Mouse (Mus musculus) forebrain, embryonic 15.5 days (tissue): ENCODE results near the gene Zbtb1. TPM values are rescaled to one million over a fixed set of nuclear protein-coding genes. Genes with fewer than 3 reads are reported as not detected.
"Not testable (repeated sequence)": the region's sequence is repeated elsewhere in the genome, so short reads cannot be mapped to it uniquely, and the experiment has no call there.

Source experiments
- ATAC-seq: fragments of 200-750 bp; cut with Nextera tagmentation; replicated peaks from 2 replicates; pipeline ENCODE4 v1.8.0; 2017; ENCODE audit warnings: mild to moderate bottlenecking, moderate TSS enrichment, moderate library complexity
- H3K27ac ChIP-seq: fragments of 300-500 bp; sonication (generic); replicated peaks from 2 replicates; pipeline ENCODE4 v1.5.1; 2015; ENCODE audit warnings: mild to moderate bottlenecking, inconsistent platforms
- H3K27me3 ChIP-seq: fragments of 300-500 bp; sonication (generic); 2 replicates; pipeline ENCODE4 v1.6.1; 2015; ENCODE audit warnings: inconsistent platforms
- H3K36me3 ChIP-seq: fragments of 300-500 bp; sonication (generic); 2 replicates; pipeline ENCODE4 v1.6.1; 2015; ENCODE audit warnings: mild to moderate bottlenecking, inconsistent platforms
- H3K4me1 ChIP-seq: fragments of 300-500 bp; sonication (generic); 2 replicates; pipeline ENCODE4 v1.6.1; 2015; ENCODE audit warnings: inconsistent platforms
- H3K4me2 ChIP-seq: fragments of 300-500 bp; sonication (generic); replicated peaks from 2 replicates; pipeline ENCODE4 v1.6.1; 2015; ENCODE audit warnings: mild to moderate bottlenecking, inconsistent platforms
- H3K4me3 ChIP-seq: fragments of 300-500 bp; sonication (generic); 2 replicates; pipeline ENCODE4 v1.5.1; 2015; ENCODE audit warnings: mild to moderate bottlenecking, inconsistent platforms
- H3K9ac ChIP-seq: fragments of 300-500 bp; sonication (generic); replicated peaks from 2 replicates; pipeline ENCODE4 v1.6.1; 2015; ENCODE audit warnings: mild to moderate bottlenecking, inconsistent platforms
- H3K9me3 ChIP-seq: fragments of 300-500 bp; sonication (generic); 2 replicates; pipeline ENCODE4 v1.6.1; 2016; ENCODE audit warnings: inconsistent platforms
- WGBS: fragments of 180-500 bp; shearing (Covaris S2); methylation state at CpG from one replicate; pipeline ENCODE4 v1.1.7; 2015; ENCODE audit warnings: mixed read lengths; 5-methylcytosine and 5-hydroxymethylcytosine counted together
- polyA plus RNA-seq: library from polyadenylated mRNA; unstranded; fragments of >200 nt; fragmentation: Nextera tagmentation; extraction: Ambion mirVana; gene quantifications from 2 replicates; pipeline ENCODE4 v1.2.1, GENCODE M21; 2015

Gene Zbtb1
- polyA plus RNA-seq, 1 experiment from 2014 or later: 4.5 TPM

DNA sequence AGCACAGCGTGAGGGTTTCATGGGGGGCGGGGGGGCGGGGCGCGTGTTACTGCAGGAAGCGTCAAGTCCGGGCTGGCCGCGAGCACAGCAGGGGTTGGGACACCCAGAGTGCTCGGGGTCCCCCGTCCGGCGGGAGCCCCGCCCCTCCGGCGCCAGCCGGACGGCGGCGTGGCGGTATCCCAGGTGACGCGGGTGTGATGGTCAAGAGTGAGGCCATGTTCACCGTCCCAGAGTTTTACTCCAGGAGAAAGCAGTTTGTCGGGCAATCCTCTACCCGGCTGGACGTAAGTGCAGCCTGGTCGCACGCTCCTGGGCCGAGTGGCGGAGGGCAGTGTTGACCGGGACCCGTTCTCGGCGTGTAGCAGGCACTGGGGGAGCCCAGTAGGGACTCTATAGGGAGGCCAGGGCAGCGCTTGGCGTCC is 47.4 kb downstream of the Zbtb1 start, which contains the start of gene Ppp1r36:
Gene Ppp1r36 (plus strand): TSS at position 106 of the 422 bp plus-strand sequence.
- H3K27me3 ChIP-seq: no peaks in the 10 kb centered on the region
- no peaks in the 10 kb centered on the region for H3K9me3 ChIP-seq
- no peak for ATAC-seq
- H3K9ac ChIP-seq: 0 out of 2 replicates have a peak within 1 kb of the TSS, but pooled peaks have one; percentile 27
- peak within 1 kb of the TSS; percentile 35 for H3K4me3 ChIP-seq
- peaks cover 4% of the 10 kb centered on the region; the same call in 1 of the 2 replicates for H3K4me1 ChIP-seq
- H3K36me3 ChIP-seq: no peaks in the 10 kb centered on the region
- peak within 1 kb of the TSS; percentile 62 for H3K4me2 ChIP-seq
- H3K27ac ChIP-seq: no peak within 1 kb of the TSS
- 1% methylated on average over 37 of the region's 37 CpGs for WGBS

DNA sequence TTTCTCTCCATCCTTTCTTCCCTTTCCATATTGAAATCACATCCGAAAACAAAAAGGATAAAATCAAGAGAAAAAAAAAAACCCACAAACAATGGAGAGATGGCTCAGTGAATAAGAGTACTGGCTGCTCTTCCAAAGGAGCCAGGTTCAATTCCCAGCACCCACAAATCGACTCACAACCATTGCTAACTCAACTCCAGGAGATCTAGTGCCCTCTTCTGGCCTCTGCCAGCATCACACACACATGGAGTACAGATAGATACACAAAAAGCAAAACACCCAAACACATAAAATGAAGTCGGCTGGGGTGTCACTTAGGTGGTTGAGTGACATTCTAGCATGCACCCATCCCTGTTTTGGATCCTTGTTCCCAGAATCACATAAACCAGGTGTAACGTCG is 48.3 kb downstream of the Zbtb1 start:
- Histone ChIP-seq H3K9ac (no peak overlapping the region), H3K27me3 (no peaks in the 10 kb centered on the region), H3K4me3 (no peak overlapping the region), H3K4me1 (peaks cover 4% of the 10 kb centered on the region; the same call in 1 of the 2 replicates), H3K4me2 (no peak overlapping the region), H3K27ac (no peak overlapping the region), H3K9me3 (no peaks in the 10 kb centered on the region), H3K36me3 (no peaks in the 10 kb centered on the region)
- ATAC-seq: no peak
- 91% methylated on average over 5 of the region's 5 CpGs for WGBS

DNA sequence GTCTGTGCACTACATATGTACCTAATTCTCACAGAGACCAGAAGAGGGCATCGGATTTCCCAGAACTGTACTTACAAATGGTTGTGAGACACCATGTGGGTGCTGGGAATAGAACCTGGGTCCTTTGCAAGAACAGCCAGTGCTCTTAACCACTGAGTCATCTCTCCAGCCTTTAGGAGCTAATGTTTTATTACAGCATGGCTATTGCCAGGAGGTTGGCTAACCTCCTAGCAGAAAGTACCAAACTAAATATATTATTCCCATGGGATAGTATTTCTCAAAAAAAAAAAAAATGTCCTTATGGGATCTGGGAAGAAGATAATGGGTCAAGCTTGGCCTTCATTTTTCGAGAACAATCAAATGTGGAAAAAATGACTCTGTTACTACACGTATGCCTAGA is 55.2 kb downstream of the Zbtb1 start:
- ATAC-seq: no peak
- Histone ChIP-seq H3K4me1 (no peaks in the 10 kb centered on the region), H3K4me2 (no peak overlapping the region), H3K27ac (no peak overlapping the region), H3K4me3 (no peak overlapping the region), H3K36me3 (no peaks in the 10 kb centered on the region), H3K9ac (no peak overlapping the region), H3K9me3 (no peaks in the 10 kb centered on the region), H3K27me3 (no peaks in the 10 kb centered on the region)
- WGBS: 93% methylated on average over 3 of the region's 3 CpGs

DNA sequence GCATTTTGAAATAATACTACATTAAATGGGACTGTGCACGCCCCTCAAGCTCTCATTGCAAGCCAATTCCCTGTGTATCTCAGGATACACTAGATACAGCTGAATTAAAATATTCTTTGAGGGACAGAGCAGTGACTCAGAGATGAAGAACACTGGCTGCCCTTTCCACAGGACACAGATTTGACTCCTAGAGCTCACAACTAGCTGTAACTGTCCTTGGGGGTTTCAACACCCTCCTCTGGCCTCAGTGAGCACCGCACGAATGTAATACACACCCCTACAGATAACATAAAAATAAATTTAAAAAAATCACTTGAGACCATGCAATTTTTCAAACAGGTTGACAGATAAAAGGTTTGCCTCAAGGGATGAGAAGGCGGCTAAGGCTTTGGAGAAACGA is 57.5 kb downstream of the Zbtb1 start:
- Histone ChIP-seq H3K36me3 (no peaks in the 10 kb centered on the region), H3K4me3 (no peak overlapping the region), H3K9ac (no peak overlapping the region), H3K9me3 (no peaks in the 10 kb centered on the region), H3K4me2 (no peak overlapping the region), H3K27ac (no peak overlapping the region), H3K27me3 (no peaks in the 10 kb centered on the region), H3K4me1 (no peaks in the 10 kb centered on the region)
- WGBS: 65% methylated on average over 5 of the region's 5 CpGs
- no peak for ATAC-seq

DNA sequence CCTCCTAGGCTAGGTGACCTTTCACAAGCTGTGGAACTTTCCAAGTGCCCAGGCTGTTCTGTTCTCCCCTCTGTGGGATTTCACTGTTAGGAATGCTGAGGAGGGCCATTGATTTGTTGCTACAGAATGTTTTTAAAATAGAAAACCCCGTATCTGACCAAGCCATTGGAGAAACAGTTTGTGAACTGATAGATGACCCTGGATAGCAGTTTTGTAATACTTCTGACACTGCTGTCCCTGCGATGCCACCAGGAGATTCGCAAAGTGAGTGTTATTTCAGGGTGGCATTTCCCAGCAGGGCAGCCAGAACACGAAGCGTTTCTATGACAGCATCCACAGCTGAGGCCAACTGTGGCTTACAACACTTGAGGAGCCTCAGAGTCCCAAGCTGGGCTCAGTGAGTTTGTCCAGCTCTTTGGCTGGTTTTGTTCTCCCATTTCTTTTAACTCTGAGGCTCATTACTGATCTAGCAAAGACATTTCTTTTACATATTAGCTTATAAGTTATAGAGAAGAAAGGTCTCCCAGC is 60.9 kb downstream of the Zbtb1 start:
- Histone ChIP-seq H3K27ac (no peak overlapping the region), H3K9me3 (no peaks in the 10 kb centered on the region), H3K9ac (no peak overlapping the region), H3K4me1 (peaks cover 4% of the 10 kb centered on the region; the same call in 1 of the 2 replicates), H3K4me3 (no peak overlapping the region), H3K4me2 (no peak overlapping the region), H3K36me3 (no peaks in the 10 kb centered on the region), H3K27me3 (peaks cover 9% of the 10 kb centered on the region; the same call in 1 of the 2 replicates)
- ATAC-seq: no peak
- WGBS: 67% methylated on average over 5 of the region's 5 CpGs

DNA sequence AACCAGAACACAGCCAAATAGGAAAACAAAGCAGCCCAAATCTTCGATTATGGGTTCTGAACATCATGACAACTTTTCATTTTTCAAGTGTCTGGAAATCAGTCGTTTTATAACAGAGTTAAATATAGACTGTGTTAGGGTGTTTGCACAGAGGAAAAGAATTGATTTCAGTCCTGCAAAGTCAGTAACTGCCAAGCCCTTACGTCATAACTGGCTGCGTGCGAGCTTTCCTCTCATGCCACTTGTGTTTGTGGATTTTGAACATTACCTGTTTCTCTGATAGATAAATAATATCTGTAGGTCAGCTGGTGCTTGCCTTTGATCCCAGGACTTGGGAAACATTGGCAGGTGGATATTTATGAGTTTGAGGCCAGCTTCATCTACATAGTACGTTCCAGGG is 61.4 kb downstream of the Zbtb1 start:
- WGBS: 86% methylated on average over 6 of the region's 6 CpGs
- no peak overlapping the region for H3K27ac ChIP-seq
- no peaks in the 10 kb centered on the region for H3K36me3 ChIP-seq
- no peaks in the 10 kb centered on the region for H3K9me3 ChIP-seq
- peaks cover 9% of the 10 kb centered on the region; the same call in 1 of the 2 replicates for H3K27me3 ChIP-seq
- no peak for ATAC-seq
- H3K4me1 ChIP-seq: peaks cover 4% of the 10 kb centered on the region; the same call in 1 of the 2 replicates
- no peak overlapping the region for H3K4me2 ChIP-seq
- H3K9ac ChIP-seq: no peak overlapping the region
- no peak overlapping the region for H3K4me3 ChIP-seq

DNA sequence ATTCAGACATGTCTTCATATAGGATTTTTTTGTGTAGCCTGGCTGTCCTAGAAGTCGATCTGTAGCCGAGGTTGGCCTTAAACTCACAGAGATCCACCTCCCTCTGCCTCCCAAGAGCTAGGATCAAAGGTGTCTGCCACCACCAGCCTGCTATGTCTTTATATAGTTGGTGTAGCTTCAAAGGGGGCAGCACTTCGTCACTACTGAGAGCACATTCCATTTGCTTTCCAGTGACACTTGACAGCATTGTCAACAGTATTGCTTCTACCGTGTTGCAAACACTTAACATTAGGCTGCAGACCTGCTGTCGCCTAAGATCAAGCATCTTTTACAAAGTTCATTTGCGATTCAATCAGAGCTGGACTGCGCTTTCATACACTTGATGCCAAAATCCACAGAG is 64.0 kb downstream of the Zbtb1 start:
- Histone ChIP-seq H3K9me3 (no peaks in the 10 kb centered on the region), H3K9ac (no peak overlapping the region), H3K27ac (no peak overlapping the region), H3K4me3 (no peak overlapping the region), H3K4me1 (peaks cover 4% of the 10 kb centered on the region; the same call in 1 of the 2 replicates), H3K4me2 (no peak overlapping the region), H3K36me3 (no peaks in the 10 kb centered on the region), H3K27me3 (peaks cover 9% of the 10 kb centered on the region; the same call in 1 of the 2 replicates)
- no peak for ATAC-seq
- WGBS: 56% methylated on average over 7 of the region's 7 CpGs

DNA sequence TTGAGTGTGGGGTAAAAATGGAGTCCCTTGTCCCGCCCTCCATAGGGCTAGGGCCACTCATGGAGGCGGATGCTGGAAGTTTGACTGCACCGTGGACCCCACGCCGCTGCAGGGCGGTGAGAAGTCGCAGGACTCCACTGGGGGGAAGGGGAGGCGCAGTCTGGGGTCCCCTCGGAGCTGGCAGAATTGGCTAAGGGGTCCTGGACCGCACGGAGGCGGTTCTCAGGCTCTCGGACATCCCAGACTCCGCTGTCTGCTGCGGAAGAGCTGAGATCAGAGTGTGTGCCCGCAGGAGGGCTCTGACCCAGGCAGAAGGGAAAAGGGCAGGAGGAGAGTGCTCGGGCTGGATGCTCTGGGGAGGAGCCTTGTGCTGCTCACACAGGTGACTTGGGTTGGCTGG is 65.0 kb downstream of the Zbtb1 start:
- Histone ChIP-seq H3K36me3 (no peaks in the 10 kb centered on the region), H3K4me3 (0 out of 2 replicates have a peak overlapping the region, but pooled peaks have one; percentile 15), H3K4me2 (peak overlapping the region; percentile 36), H3K4me1 (peaks cover 4% of the 10 kb centered on the region; the same call in 1 of the 2 replicates), H3K9me3 (no peaks in the 10 kb centered on the region), H3K27me3 (peaks cover 9% of the 10 kb centered on the region; the same call in 1 of the 2 replicates), H3K27ac (no peak overlapping the region), H3K9ac (no peak overlapping the region)
- no peak for ATAC-seq
- 5% methylated on average over 17 of the region's 17 CpGs for WGBS

DNA sequence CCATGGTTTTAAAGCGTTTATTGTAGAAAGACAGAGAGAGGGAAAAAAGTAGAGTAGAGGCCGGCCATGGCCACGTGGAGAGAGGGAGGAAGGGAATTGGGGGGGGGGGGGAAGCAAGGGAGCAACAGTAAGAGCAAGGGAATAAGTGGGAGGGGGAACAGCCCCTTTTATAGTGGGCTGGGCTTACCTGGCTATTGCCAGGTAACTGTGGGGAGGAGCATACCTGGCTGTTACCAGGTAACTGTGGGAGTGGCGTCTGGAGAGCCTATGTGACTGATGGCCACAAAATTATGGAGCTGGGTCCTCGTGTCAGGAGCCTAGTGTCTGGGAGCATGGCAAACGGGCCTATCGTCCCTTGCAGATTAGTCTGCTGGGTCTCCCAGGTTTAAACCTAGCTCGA is 65.5 kb downstream of the Zbtb1 start:
- Histone ChIP-seq H3K27me3 (peaks cover 9% of the 10 kb centered on the region; the same call in 1 of the 2 replicates), H3K4me3 (no peak overlapping the region), H3K27ac (no peak overlapping the region), H3K4me1 (peaks cover 4% of the 10 kb centered on the region; the same call in 1 of the 2 replicates), H3K36me3 (no peaks in the 10 kb centered on the region), H3K4me2 (no peak overlapping the region), H3K9me3 (no peaks in the 10 kb centered on the region), H3K9ac (no peak overlapping the region)
- no peak for ATAC-seq
- WGBS: 34% methylated on average over 8 of the region's 8 CpGs

DNA sequence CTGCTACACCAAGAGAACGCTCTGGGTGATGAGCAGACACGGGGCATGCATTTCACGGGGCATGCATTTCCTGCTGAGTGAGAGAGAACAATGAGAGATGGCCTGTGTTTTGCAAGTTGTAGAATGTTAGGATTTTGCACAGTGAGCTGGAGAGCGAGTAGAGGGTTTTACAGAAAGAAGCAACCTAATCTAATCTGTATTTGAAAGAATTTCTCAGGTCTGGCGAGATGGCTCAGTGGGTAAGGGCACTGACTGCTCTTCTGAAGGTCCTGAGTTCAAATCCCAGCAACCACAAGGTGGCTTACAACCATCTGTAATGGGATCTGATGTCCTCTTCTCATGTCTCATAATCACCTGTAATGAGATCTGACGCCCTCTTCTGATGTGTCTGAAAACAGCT is 73.4 kb downstream of the Zbtb1 start:
- ATAC-seq, H3K9ac ChIP-seq, H3K27me3 ChIP-seq: not testable (repeated sequence)

DNA sequence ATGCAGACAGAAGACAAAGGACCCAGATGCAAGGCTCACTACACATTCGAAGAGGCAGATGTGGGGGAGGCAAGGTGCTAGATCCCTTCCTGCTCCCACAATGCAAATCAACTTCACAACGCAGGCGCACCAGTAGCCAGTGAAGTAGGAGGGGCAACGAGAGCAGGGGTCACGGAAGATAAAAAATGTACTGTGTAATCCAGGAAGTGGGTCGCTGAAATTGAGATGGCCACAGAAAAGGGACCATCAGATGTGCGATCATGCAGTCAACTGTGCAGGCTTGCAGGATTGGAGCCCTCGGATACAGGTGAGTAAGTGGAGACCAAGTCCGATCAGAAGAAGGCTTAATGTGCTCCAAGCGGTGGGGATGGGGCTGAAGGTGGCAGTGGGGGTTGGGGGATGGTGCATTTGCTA is 74.3 kb downstream of the Zbtb1 start:
- Histone ChIP-seq H3K36me3 (no peaks in the 10 kb centered on the region), H3K9ac (no peak overlapping the region), H3K4me3 (no peak overlapping the region), H3K4me1 (no peaks in the 10 kb centered on the region), H3K27ac (no peak overlapping the region), H3K4me2 (no peak overlapping the region), H3K9me3 (no peaks in the 10 kb centered on the region), H3K27me3 (no peaks in the 10 kb centered on the region)
- no peak for ATAC-seq
- WGBS: 72% methylated on average over 10 of the region's 10 CpGs

More for the DNA sequence above, 73.4 kb downstream of the Zbtb1 start:
- not testable (repeated sequence) for H3K27ac ChIP-seq, H3K4me1 ChIP-seq, H3K36me3 ChIP-seq, H3K9me3 ChIP-seq, H3K4me3 ChIP-seq, H3K4me2 ChIP-seq
- whole genome bisulfite sequencing: 84% methylated on average over 6 of the region's 6 CpGs

DNA sequence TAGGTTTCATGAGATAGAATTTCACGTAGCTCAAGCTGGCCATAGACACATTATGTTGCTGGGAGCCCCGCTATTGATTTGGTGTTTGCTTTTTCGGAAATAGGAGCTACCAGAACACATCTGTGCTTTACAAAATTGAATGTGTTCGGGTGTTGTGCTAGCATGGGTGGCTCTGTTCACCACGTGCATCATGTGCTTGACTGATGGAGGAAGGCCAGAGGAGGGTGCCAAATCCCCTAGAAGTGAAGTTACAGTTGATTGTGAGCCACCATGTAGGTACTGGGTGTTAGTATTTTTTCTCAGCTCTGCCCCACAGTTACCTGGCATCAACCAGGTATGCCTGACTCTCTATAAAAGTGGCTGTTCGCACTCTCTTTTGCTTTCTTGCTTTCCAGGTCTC is 74.8 kb downstream of the Zbtb1 start:
- no peaks in the 10 kb centered on the region for H3K27me3 ChIP-seq
- H3K4me1 ChIP-seq: no peaks in the 10 kb centered on the region
- no peak overlapping the region for H3K4me3 ChIP-seq
- WGBS: 78% methylated on average over 6 of the region's 6 CpGs
- ATAC-seq: no peak
- H3K36me3 ChIP-seq: no peaks in the 10 kb centered on the region
- no peak overlapping the region for H3K27ac ChIP-seq
- H3K9ac ChIP-seq: no peak overlapping the region
- H3K4me2 ChIP-seq: no peak overlapping the region
- H3K9me3 ChIP-seq: no peaks in the 10 kb centered on the region

DNA sequence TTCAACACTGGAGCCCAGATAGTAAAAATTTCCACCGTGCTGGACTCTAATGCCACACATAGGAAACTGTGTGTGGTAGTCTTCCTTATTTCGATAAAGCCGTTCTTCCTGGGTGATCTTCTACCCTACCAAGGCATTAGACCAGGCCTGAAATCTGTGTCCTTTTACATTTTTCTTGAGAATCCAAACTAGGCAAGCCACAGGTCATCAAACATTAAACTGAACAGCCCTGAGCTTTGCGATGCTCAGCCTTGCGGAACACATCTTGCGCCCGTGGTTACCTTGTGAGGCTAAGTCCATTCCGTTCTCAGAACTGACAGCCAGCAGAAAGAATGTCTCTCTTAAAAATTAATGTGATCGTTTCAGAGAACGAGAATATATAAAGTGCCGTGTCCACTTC is 76.1 kb downstream of the Zbtb1 start:
- Histone ChIP-seq H3K4me2 (no peak overlapping the region), H3K4me3 (no peak overlapping the region), H3K9me3 (no peaks in the 10 kb centered on the region), H3K9ac (no peak overlapping the region), H3K27ac (no peak overlapping the region), H3K4me1 (no peaks in the 10 kb centered on the region), H3K27me3 (no peaks in the 10 kb centered on the region), H3K36me3 (no peaks in the 10 kb centered on the region)
- no peak for ATAC-seq
- 89% methylated on average over 11 of the region's 11 CpGs for WGBS
